Mouse (Mus musculus): Measurements from ENCODE around the gene Cckar.
"Not testable (repeated sequence)": the region's sequence is repeated elsewhere in the genome, so short reads cannot be mapped to it uniquely, and the experiment has no call there.

Cckar gene

GRCm38 (mm10) chr5:53707235-53708177, at the start of gene Cckar:
Cckar (minus strand) TSS chr5:53707705.
- no peak for DNase-seq (ENCODE audit: low spot score)

- no peak for DNase-seq (ENCODE audit: low spot score)
Observed at GRCm38 (mm10) chr5:53744061-53744460, 36.6 kb upstream of the Cckar start.

GRCm38 (mm10) chr5:53732933-53733332, 25.4 kb upstream of the Cckar start:
- no peak for DNase-seq (ENCODE audit: low spot score)

DNA sequence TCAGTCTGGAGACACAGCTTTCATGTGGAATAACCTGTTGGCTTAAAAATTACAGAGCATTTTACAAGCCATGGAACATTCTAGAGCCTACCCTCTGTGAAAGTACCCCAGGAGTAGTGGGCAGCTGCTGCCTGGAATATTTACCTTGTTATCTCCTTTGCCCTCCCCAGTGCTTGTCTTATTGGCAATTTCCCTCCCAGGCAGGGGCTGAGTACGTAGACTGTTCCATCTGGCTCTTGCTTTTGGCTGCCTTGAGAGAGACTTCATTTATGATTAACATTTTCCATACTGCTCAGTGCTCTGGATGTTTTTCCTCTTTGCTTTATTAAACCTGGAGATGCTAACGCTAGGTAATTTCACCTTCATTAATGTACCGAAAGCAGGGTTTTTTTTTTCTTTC, 20.1 kb upstream of the Cckar start:
- no peak for DNase-seq (ENCODE audit: low spot score)

- DNase-seq (ENCODE audit: low spot score) = no peak
Observed at GRCm38 (mm10) chr5:53726011-53726410, 18.5 kb upstream of the Cckar start.

- DNase-seq (ENCODE audit: low spot score) = no peak
Observed at GRCm38 (mm10) chr5:53716462-53716861, 9.0 kb upstream of the Cckar start.

DNA sequence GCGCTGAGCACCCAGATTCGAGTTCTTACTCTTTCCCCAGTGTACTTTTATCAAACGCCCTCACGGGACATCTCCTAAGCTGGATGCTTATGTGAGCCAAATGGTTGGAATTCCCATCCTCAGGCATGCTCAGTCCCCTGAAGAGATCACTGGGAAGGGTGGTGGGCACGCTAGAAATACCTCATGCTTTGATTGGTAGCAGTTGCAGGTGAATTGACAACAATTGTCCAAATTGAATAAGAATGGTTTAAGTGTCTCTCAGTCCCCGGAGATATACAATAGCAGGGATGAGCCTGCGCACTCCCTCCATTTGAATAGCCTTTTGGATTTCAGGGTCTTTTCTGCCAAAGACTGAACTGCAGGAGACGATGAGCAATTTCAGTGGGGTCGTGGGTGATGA, 3.8 kb upstream of the Cckar start:
- DNase-seq (ENCODE audit: low spot score) = no peak

- DNase-seq (ENCODE audit: low spot score) = no peak
Observed at GRCm38 (mm10) chr5:53708191-53708590, 686 bp upstream of the Cckar start.

GRCm38 (mm10) chr5:53702686-53703085, 4.8 kb downstream of the Cckar start:
- DNase-seq (ENCODE audit: low spot score) = no peak

GRCm38 (mm10) chr5:53697794-53698193, 9.7 kb downstream of the Cckar start:
- no peak for DNase-seq (ENCODE audit: low spot score)

DNA sequence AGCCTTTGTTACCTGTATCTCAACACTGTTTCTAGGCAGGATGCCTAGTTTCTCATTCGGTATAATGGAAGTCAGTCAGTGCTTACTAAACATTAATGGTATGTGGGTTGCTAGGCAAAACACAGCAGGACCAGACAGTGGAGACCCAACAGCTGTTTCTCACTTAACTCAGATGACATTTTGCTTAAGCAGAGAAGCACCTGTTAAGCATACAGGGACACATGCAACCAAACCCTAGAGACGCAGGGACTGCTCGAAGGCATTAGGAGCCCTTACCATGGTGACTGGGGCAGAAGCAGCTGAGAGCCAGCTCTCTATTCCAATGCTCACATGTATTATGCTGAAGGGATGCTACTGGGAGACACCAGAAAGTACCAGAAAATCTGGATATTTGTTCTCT, 10.8 kb downstream of the Cckar start:
- DNase-seq (ENCODE audit: low spot score) = no peak

DNA sequence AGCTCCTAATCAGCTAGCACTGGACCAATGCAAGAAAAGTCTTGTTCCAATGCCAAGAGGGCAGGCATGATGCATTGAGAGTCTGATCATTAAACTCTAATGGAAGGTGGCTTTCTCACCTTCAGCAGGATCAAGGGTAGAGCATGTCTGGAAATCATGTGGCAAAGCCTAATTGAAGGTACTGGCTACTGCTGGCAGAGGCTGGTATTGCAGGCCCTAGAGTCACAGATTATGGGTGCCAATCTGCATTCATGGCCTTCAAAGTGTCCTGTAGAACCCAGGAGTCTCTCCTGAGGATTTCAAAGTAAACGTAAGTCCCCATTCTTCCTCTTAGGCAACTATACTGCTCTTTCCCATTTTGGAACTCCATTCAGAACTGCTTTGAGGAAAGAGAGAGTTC, 14.8 kb downstream of the Cckar start:
- DNase-seq (ENCODE audit: low spot score) = no peak

DNA sequence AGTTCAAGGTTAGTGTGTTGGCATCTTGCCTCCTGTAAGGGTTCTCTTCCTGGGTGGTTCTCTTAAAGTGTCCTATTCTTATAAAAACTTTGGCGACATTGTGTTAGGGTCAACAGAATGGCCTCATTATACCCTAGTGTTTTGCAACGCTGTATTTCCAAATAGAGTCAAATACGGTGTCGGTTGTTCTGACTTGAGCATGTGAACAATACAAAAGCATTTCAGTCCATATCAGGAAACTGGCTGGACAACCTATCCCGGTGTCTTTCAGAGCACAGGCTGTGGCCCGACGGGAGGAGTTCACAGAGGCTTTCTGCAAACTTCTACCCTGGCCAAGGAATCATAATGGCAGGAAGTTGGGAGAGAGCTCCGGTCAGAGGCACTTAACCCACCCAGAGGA, 15.4 kb downstream of the Cckar start:
- DNase-seq (ENCODE audit: low spot score) = no peak

DNA sequence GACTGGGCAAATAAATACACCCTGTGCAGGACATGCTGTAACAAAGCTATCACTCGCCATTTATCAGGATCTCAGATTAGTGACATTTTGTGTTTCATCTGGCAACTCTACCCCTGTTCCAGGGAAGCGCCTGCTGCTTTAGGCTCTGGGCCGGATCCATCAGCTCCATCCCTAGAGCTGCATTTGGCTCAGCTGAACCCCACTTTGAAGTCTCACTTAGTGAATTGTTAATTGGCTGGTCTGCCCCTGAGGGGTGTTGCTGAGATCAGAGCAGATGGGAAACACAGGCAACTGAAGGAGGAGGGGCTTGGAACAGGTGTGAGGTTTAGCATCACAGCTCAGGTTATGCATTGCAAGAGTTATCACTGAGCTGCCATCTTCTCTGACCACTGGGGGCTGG, 15.9 kb downstream of the Cckar start:
- DNase-seq (ENCODE audit: low spot score) = no peak

- no peak for DNase-seq (ENCODE audit: low spot score)
Observed at GRCm38 (mm10) chr5:53688326-53688725, 19.2 kb downstream of the Cckar start.

DNA sequence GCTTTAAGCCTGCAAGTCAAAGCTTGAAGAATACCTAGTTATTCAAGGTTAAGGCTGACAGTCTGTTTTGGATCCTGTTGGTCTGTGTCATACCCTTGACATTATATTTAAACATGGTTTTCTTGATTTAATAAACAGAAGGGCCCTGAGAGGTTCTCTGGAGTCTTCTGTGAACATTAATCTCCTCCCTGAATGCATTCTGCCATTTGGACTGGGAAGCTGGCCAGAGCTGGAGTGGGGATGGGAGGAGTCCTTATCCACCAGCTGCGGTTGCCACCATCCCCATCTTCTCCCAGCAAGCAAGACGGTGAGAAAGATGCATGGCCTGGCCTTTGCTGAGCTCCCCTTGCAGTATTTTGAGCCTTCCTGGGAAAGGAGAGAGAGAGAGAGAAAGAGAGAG, 21.1 kb downstream of the Cckar start:
- no peak for DNase-seq (ENCODE audit: low spot score)

- no peak for DNase-seq (ENCODE audit: low spot score)
Observed at GRCm38 (mm10) chr5:53685623-53686022, 21.9 kb downstream of the Cckar start.

- DNase-seq (ENCODE audit: low spot score) = no peak
Observed at GRCm38 (mm10) chr5:53684417-53684816, 23.1 kb downstream of the Cckar start.

DNA sequence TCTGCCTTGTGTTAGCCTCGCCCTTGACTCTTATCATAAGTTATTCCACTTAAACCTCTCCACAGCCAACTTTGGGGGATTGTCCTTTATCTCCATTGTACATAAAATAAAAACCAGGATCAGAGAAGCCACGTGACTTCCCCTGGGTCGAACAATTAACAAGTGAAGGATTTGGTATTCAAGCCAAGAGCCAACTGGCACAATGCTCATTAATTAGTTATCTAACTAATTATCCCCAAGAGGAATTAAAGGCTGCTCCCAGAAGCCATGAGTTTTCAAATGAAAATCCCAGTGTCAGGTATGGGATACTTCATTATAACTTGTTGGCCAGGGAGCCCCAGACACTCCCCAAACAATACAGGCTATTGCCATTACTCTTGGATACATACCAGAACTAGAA, 23.6 kb downstream of the Cckar start:
- no peak for DNase-seq (ENCODE audit: low spot score)

GRCm38 (mm10) chr5:53679651-53680050, 27.9 kb downstream of the Cckar start:
- no peak for DNase-seq (ENCODE audit: low spot score)

DNA sequence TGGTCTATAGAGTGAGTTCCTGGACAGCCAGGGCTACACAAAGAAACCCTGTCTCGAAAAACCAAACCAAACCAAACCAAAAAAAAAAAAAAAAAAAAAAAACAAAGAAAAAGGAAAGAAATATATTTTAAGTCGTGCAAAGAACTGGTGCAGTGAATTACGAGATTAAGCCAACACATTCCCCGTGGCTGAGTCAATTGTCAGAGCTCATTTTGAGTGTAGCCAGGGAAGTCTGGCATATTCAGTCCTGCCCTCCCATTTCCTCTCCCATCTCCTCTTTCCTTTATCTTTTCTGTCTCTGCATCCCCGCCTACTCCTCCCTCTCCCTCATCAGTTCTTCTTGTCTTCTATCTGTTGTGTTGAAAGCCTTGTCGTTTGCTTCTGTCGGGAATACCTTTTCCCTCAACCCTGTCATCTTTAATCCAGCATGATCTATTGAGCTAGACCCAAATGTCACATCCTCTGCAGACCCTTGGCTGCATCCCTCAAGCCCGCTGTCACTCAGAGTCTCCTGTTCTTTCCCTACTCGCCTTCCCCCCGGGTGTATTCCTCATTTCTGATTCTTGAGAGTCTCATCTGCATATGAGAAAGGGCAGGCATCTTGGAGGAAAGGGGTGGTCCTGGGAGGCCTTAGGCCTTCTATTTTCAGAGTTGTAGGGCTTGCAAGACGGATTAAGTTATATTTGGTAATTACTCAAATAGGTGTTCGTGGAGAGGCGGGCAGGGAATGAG, 29.3 kb downstream of the Cckar start:
- DNase-seq (ENCODE audit: low spot score) = no peak

DNA sequence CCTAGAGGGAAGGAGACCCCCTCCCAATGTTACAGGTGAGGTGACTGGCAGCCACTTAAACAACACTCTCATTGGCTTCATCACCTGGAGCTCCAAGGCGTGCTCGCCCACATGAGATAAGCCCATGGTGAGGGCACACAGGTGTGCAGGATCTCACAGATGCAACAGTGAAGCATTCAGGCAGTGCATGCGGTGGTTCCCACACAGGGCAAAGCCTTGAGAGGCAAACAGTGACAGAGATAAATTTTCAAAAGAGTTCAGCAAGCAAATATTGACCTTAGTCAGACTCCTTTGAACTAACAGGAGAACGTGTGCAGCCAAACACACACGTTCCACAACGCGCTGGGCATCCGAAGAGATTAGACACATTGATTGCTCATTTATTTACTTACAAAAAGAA, 30.8 kb downstream of the Cckar start:
- DNase-seq (ENCODE audit: low spot score) = no peak

DNA sequence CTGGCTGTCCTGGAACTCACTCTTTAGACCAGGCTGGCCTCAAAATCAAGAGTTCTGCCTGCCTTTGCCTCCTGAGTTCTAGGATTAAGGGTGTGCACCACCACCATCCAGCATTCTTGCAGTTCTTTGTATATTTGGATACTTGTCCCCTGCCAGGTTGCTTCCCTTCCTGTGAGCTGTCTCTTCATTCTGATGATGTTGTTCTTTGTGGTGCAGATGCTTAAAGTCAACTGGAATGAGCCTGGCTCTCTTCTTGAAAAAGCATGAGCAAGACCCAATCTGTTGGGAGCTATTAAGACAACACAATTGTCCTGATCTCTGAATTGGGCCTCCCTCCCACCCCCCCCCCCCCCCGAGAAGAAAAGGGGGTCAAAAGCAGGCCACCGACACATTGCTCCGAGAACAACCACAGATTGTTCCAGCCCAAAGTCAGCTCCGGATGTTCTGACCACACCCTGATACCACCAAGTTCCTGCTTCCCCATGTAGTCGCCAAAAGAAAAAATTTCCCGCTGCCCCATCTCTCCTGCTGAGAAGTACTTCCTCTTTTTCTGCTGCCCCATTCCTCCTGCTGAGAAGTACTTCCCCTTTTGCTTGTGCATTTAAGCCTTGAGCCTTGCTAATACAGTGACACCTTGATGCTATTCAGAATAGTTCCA, 33.9 kb downstream of the Cckar start:
- DNase-seq (ENCODE audit: low spot score) = not testable (repeated sequence)
